Mouse (Mus musculus) G1E-ER4 (cell line): ENCODE results near the gene Olfr360. TPM values are rescaled to one million over a fixed set of nuclear protein-coding genes. Genes with fewer than 3 reads are reported as not detected.
"Not testable (repeated sequence)": the region's sequence is repeated elsewhere in the genome, so short reads cannot be mapped to it uniquely, and the experiment has no call there.

ENCODE experiments used
- GATA1 ChIP-seq: IDR thresholded peaks from one replicate; pipeline ENCODE4 v1.8.0; 2012; ENCODE audit warnings: low read length, inconsistent platforms
- polyA plus RNA-seq: library from polyadenylated mRNA; stranded (reverse); fragments of >175 nt; gene quantifications from 2 replicates; pipeline ENCODE4 v1.2.3, GENCODE M21; 2012

Olfr360 gene
- not detected in 2 replicates for polyA plus RNA-seq

GRCm38 (mm10) chr2:37065446-37065845, at the start of gene Olfr360:
TSS of gene Olfr360 (plus strand) at chr2:37065746.
- no peak for TF ChIP-seq GATA1

- not testable (repeated sequence) for TF ChIP-seq GATA1
Measured at GRCm38 (mm10) chr2:37089190-37089589, 23.6 kb downstream of the Olfr360 start, which contains the start of gene Olfr361. TSS of gene Olfr361 (minus strand) at chr2:37089290.

DNA sequence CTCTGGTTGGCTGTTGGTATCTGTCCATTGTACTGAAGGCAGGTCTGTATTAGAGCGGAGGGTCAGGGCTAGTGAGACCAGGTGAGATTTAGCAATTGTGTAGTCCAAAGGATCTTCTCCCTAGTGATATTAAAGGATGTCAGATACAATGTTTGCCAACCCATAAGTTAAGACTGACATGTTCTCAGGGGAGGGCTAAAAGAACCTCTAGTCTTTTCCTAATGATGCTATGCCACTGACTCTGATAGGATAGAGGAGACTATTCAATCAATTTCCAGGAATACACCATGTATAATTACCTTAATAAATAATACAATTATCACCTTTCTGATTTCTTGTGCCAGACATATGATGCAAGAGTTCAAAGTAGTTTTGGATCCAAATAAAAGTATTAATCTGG, 52.3 kb downstream of the Olfr360 start, which contains the start of gene Olfr362:
Gene Olfr362, minus strand, starts transcription at position 101 of the 400 bp plus-strand sequence.
- TF ChIP-seq GATA1: no peak

Other genes with a start within 250 kb of the Olfr360 start
- not detected in 2 replicates for gene Olfr3, start 248.7 kb upstream of the Olfr360 start, polyA plus RNA-seq
- gene Olfr350, start 219.4 kb upstream of the Olfr360 start, polyA plus RNA-seq: not detected in 2 replicates
- not detected in 2 replicates for gene Olfr351, start 203.1 kb upstream of the Olfr360 start, polyA plus RNA-seq
- gene Olfr352, start 197.3 kb upstream of the Olfr360 start, polyA plus RNA-seq: not detected in 2 replicates
- gene Olfr353, start 172.8 kb upstream of the Olfr360 start, polyA plus RNA-seq: not detected in 2 replicates
- gene Olfr354, start 160.1 kb upstream of the Olfr360 start, polyA plus RNA-seq: not detected in 2 replicates
- not detected in 2 replicates for gene Olfr355, start 136.8 kb upstream of the Olfr360 start, polyA plus RNA-seq
- not detected in 2 replicates for gene Olfr356, start 128.6 kb upstream of the Olfr360 start, polyA plus RNA-seq
- gene Olfr357, start 71.9 kb upstream of the Olfr360 start, polyA plus RNA-seq: not detected in 2 replicates
- not detected in 2 replicates for gene Olfr358, start 56.4 kb upstream of the Olfr360 start, polyA plus RNA-seq
- gene Olfr361, start 23.5 kb downstream of the Olfr360 start, polyA plus RNA-seq: not detected in 2 replicates
- not detected in 2 replicates for gene Olfr362, start 52.2 kb downstream of the Olfr360 start, polyA plus RNA-seq
- not detected in 2 replicates for gene Olfr364-ps1, start 73.6 kb downstream of the Olfr360 start, polyA plus RNA-seq
- not detected in 2 replicates for gene Olfr365, start 122.5 kb downstream of the Olfr360 start, polyA plus RNA-seq
- not detected in 2 replicates for gene Olfr366, start 145.8 kb downstream of the Olfr360 start, polyA plus RNA-seq